Mouse (Mus musculus) forelimb bud, embryonic 11.5 days (tissue): ENCODE measurements around the gene Fcer1a.
"Not testable (repeated sequence)": the region's sequence is repeated elsewhere in the genome, so short reads cannot be mapped to it uniquely, and the experiment has no call there.

ENCODE experiments used
- DNase-seq: peaks from one replicate; pipeline ENCODE4 v3.0.0-alpha.2; 2012; ENCODE audit warnings: low read depth, low spot score

The Fcer1a gene

GRCm38 (mm10) chr1:173227081-173227480 is at the start of gene Fcer1a:
Gene Fcer1a (minus strand): TSS chr1:173227214.
- DNase-seq, result no peak

- no peak for DNase-seq
Measured at GRCm38 (mm10) chr1:173265701-173266100, 38.7 kb upstream of the Fcer1a start, which contains the start of gene Olfr418. Gene Olfr418 (plus strand): TSS chr1:173266001.

- no peak for DNase-seq
Measured at GRCm38 (mm10) chr1:173249888-173250287, 22.9 kb upstream of the Fcer1a start.

GRCm38 (mm10) chr1:173237004-173237403 is 10.0 kb upstream of the Fcer1a start:
- not testable (repeated sequence) for DNase-seq

- DNase-seq, result no peak
Measured at GRCm38 (mm10) chr1:173216481-173216880, 10.5 kb downstream of the Fcer1a start.

- no peak for DNase-seq
Measured at GRCm38 (mm10) chr1:173212092-173212491, 14.9 kb downstream of the Fcer1a start, which contains the start of gene Olfr1404. Gene Olfr1404 (plus strand): TSS chr1:173212392.

- DNase-seq, result no peak
Measured at GRCm38 (mm10) chr1:173197508-173197907, 29.5 kb downstream of the Fcer1a start, which contains the start of gene Olfr218. Gene Olfr218 (plus strand): TSS chr1:173197808.

GRCm38 (mm10) chr1:173196359-173196758 is 30.7 kb downstream of the Fcer1a start:
- no peak for DNase-seq

- DNase-seq, result no peak
Measured at GRCm38 (mm10) chr1:173192059-173192458, 35.0 kb downstream of the Fcer1a start.

- no peak for DNase-seq
Measured at GRCm38 (mm10) chr1:173190540-173190939, 36.5 kb downstream of the Fcer1a start, which contains the start of gene Olfr1406. Gene Olfr1406 (minus strand): TSS chr1:173190640.

GRCm38 (mm10) chr1:173174154-173174842 is 52.7 kb downstream of the Fcer1a start:
- DNase-seq, result no peak
